Mouse (Mus musculus) thymus, postnatal 25 days (tissue): ENCODE results near the gene Sema4d.
A peak's percentile ranks its signal among the peaks of the same experiment; 100 is the strongest.

ENCODE experiments used
- DNase-seq: peaks from one replicate; pipeline ENCODE4 v3.0.0; 2022

Gene Sema4d

GRCm38 (mm10) chr13:51749578-51750345 is 43.8 kb downstream of the Sema4d start:
- no peak for DNase-seq

- DNase-seq = peak; percentile 57
These were observed 45.5 kb downstream of the Sema4d start for GRCm38 (mm10) chr13:51748009-51748552.

- no peak for DNase-seq
These were observed 46.5 kb downstream of the Sema4d start for GRCm38 (mm10) chr13:51747069-51747468.

DNA sequence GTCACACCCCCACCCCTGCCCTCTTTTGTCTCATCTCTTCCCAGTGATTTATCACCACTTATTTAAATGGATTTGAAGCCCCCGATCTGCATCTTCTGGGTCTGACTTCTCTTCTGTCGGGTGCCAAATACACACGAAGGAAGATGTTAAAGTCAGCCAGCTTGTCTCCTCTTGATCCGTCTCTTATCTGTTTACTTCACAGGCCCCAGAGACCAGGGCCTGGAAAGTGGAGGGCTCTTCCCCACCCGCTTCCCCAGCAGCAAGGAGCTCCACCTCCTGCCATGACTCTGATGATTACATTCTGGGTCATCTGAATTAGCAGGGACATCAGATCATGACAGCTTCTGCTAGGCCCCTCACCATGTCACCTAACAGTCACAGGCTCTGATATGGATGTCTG is 47.7 kb downstream of the Sema4d start:
- no peak for DNase-seq

GRCm38 (mm10) chr13:51743855-51744254 is 49.7 kb downstream of the Sema4d start:
- peak; percentile 56 for DNase-seq

GRCm38 (mm10) chr13:51742551-51743052 is 50.9 kb downstream of the Sema4d start:
- peak; percentile 57 for DNase-seq

DNA sequence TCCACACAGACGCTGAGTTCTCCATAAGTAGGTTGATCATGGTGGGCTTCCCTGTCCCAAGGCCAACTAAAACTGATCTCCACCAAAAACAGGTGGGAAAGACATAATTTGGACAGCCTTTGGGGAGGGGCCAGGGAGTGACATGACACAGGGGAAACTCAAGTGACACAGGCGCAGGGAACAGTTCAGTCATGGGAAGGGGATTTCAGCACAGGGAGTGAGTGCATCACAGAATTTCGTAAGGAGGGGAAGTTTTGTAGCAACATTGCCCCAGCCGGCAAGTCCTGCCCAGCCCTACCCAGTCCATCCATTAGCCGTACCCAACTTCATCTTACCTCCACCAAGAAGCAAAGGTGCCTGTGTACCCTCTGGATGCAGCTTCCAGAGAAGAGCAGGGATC is 52.8 kb downstream of the Sema4d start:
- DNase-seq = no peak

- DNase-seq = no peak
These were observed 53.8 kb downstream of the Sema4d start for GRCm38 (mm10) chr13:51739713-51740112.

- DNase-seq = peak; percentile 26
These were observed 54.9 kb downstream of the Sema4d start for GRCm38 (mm10) chr13:51738531-51739117.

GRCm38 (mm10) chr13:51737949-51738513 is 55.5 kb downstream of the Sema4d start:
- DNase-seq = peak; percentile 52

DNA sequence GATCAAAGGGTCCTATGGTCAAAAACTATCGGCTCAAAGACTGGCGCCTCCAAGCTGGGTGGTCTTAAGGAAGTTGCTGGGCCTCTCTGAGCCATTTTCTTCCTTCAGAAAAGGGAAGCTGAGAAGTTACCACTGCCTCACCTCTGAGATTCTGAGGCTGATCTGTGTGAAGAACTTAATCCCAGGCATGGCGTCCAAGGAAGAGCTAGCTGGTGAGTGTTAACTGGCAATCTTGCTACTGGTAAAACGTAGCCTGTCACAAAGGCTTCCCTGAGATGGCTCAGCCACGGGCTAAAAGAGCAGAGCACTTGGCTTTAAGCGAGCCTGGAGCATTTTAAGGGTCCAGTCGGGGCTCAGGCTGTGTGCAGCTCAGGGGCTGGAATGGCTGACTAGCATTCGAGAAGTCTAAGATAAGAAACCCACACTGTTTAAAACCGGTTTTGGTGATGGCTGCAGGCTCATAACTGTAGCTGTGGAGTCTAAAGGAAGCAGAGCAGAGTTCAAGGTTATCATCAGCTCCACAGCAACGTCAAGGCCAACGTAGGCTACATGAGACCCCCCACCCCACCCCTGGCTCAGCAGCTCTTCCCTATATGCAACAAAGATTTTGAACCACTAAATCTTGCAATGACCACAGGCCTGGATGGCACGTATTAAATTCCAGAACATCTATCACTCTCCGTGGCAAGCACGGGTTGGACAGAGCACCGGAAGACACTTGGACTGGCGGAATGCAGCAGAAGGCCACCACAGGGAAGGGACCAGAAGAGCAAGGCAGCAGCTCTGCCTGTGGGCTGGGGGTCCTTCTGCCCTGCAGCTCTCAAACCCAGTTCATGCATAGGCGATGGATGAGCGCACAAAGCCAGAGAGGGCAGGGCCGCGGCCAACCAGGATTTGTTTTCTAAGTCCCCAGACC is 56.3 kb downstream of the Sema4d start:
- DNase-seq = peak; percentile 21

DNA sequence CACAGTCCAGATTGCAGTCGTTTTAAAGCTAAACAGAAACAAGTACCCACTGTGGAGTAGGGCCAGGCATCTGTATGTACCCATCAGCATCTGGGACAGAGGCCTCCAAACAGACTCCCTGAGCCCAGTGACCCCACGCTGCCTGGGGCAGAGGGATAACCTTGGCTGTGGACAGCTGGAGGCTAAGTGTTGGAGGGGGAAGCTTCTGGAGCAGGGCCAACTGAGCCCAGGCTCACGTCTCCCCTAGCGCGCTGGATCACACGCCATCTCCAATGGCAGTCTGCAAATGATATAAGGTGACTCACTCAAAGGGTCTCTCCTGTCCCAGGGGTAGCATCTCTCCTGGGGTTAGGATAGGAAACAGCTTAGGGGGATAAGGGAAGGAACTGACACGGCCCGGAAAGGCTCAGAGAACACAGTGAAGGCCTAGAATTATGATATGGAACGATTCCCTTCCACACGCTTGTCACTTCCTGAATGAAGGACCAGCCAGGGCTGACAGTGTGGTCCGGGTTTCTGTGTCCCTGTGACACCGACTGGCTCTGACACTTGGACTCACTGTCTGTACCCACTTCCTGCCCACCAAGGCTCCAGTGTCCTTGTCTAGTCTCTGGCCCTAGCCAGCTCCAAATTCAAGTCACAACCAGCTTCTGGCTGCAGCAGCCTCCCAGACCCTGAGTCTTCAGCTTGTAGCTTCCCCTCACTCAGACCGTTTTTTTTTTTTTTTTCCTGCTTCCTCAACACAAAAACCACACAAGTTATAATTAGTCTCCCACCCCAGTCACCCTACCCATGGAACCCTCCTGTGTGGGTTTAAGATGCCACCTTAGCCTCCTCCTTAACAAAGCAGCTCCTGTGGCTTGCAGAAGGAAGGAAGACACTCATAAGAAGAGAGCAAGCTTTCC is 57.3 kb downstream of the Sema4d start:
- peak; percentile 35 for DNase-seq

- no peak for DNase-seq
These were observed 59.0 kb downstream of the Sema4d start for GRCm38 (mm10) chr13:51734556-51734955.

DNA sequence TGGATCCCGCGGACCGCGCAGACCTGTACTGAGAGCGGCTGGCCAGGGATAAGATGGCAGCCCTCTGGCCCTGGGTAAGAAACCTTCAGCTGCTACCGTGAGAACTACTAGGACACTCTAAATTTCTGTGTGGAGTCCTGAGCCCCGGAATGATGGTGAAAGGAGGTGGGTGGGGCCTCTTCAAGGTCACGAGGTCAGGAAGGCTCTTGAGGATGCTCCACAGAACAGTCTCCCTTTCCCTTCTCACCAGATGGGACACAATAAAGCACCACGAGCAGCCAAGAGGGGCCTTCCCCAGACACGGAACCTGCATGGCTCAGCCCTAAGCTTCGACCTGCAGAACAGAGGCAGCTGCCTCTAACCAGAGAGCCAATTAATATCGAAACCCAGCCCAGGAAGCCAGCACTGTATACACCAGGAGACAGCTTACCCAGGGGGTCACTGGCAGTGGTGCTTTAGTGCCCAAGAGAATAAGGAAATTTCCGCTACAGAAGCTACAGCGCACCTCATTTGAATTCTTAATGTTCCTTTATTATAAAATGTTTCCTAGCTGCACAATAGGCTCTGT is 61.4 kb downstream of the Sema4d start:
- no peak for DNase-seq

GRCm38 (mm10) chr13:51731474-51731873 is 62.1 kb downstream of the Sema4d start:
- DNase-seq = no peak

- peak; percentile 77 for DNase-seq
These were observed 63.6 kb downstream of the Sema4d start for GRCm38 (mm10) chr13:51729887-51730361.

- DNase-seq = no peak
These were observed 66.2 kb downstream of the Sema4d start for GRCm38 (mm10) chr13:51727364-51727763.

GRCm38 (mm10) chr13:51725926-51726574 is 67.5 kb downstream of the Sema4d start:
- no peak for DNase-seq

DNA sequence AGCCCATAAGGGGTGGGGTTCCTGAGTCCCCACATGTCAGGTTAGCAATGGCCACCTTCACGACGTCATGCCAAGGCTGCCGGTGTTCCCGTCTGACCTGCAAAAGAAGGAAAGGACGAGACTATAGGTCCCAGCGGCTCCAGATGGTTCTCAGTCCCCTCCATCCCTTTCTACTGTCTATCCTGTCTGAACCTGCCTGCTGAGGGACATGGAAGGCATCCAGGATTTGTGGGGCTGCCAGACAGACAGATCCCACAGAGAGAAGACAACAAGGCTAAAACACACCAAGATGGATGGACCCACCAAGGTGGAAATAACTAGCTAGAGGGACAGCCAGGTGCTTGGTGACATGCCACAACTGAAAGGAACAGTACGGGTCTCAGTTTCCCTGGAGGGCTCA is 68.1 kb downstream of the Sema4d start:
- no peak for DNase-seq

DNA sequence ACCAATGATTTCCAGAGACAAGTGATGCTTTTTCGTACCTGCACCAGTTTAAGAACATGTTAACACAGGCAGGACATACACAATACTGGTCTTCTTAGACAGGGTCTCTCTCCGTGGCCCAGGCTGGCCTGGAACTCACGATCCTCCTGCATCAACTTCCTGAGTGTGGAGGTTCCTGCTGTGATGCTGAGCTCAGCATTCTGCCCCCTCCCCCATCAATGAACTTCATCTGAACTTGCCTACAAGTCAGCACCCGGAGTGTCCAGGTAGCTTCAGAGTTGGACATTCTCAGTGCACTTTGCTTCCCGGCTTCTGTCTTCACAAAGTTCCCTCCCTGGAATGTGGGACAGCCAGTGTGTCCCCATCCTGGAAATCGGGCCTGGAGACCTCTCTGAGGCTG is 69.0 kb downstream of the Sema4d start:
- no peak for DNase-seq
